Mouse (Mus musculus) E14TG2a.4 (cell line): Measurements from ENCODE around the gene Gpr157.

Experiments used
- H3K27me3 ChIP-seq: 2 replicates; pipeline ENCODE4 v1.6.1; 2014; ENCODE audit warnings: low read length, control low read depth; ENCODE audit not compliant: insufficient read depth
- H3K36me3 ChIP-seq: 2 replicates; pipeline ENCODE4 v1.6.1; 2014; ENCODE audit warnings: low read length, control low read depth; ENCODE audit not compliant: insufficient read depth
- H3K4me1 ChIP-seq: replicated peaks from 2 replicates; pipeline ENCODE4 v1.6.1; 2014; ENCODE audit warnings: low read depth, low read length, control low read depth
- H3K4me3 ChIP-seq: replicated peaks from 2 replicates; pipeline ENCODE4 v1.5.1; 2014; ENCODE audit warnings: mild to moderate bottlenecking, low read length
- H3K9me3 ChIP-seq: 2 replicates; pipeline ENCODE4 v1.6.1; 2014; ENCODE audit warnings: low read length, control low read depth
- CTCF ChIP-seq: conservative IDR thresholded peaks from 2 replicates; pipeline ENCODE4 v1.5.1; 2014; ENCODE audit warnings: low read length
- NANOG ChIP-seq: IDR thresholded peaks from 2 replicates; pipeline ENCODE4 v1.6.1; 2014; ENCODE audit warnings: borderline replicate concordance, low read length, mixed read lengths
- POU5F1 ChIP-seq: IDR thresholded peaks from 2 replicates; pipeline ENCODE4 v1.6.1; 2014; ENCODE audit warnings: low read length, borderline replicate concordance

The Gpr157 gene

DNA sequence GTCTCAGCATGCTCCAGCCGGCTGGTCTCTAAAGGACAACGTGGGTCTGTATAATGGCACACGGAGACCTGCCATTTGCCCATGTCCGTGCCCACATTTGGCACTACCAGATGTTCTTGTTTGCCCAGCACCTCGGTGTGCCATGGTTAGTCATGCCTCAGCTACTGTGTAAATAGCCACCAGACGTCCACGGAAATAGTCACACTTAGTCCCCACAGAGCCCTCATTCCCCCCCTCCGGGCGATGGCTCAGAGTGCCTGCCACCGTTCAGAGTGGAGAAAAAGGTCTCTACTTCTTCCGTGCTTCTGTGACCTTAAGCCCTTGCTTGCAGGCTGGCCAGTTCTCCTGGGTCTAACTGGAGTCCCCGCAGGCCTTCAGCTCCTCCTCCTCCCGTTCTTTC is 51.9 kb downstream of the Gpr157 start:
- Histone ChIP-seq H3K4me1 (peaks cover 63% of the 10 kb centered on the region), H3K4me3 (0 out of 2 replicates have a peak overlapping the region, but pooled peaks have one; percentile 13), H3K36me3 (no peaks in the 10 kb centered on the region), H3K27me3 (peaks cover 18% of the 10 kb centered on the region), H3K9me3 (no peaks in the 10 kb centered on the region)
- TF ChIP-seq POU5F1 (no peak), NANOG (no peak), CTCF (no peak)

DNA sequence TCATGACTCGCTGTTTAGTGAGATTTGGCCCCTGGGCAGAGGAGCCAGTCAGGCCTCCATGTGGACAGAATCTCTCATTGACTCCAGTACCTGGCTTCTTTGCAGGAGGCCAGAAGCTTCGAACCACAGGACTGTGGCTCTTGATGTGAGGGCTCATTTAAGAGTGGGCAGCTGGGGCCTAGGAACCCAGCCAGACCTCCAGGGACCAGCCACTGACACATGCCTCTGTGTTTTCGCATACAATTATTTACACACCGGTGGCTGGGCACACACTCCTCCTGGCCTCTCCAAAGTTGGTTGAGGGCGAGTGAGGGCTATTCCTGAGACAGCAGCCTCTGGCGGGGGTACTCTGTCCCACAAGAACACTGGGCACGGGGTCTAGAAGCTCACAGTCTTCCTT is 53.2 kb downstream of the Gpr157 start:
- Histone ChIP-seq H3K36me3 (no peaks in the 10 kb centered on the region), H3K27me3 (peaks cover 18% of the 10 kb centered on the region), H3K9me3 (no peaks in the 10 kb centered on the region), H3K4me3 (no peak overlapping the region), H3K4me1 (peaks cover 66% of the 10 kb centered on the region)
- TF ChIP-seq NANOG (no peak), POU5F1 (no peak), CTCF (no peak)

DNA sequence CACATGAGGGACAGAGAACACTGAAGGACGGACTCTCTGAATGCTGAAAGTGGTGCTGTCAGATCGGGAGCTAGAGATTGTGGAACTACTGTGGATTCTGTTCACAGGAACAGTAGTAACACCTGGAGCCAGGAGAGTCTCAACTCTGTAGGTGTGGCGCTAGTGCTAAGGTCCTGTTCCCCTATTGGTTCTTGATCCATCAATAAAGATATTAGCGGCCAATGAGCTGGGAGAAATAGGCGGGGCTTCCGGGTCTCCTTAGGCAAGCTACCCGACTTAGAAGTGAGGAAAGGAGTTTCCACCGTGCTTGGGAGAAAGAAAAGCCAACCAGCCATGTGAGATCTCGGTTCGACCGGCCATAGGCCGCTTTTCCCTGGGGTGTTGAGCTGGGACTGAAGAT is 57.1 kb downstream of the Gpr157 start:
- TF ChIP-seq CTCF: no peak
- H3K27me3 ChIP-seq: peaks cover 10% of the 10 kb centered on the region
- peaks cover 59% of the 10 kb centered on the region for H3K4me1 ChIP-seq
- no peaks in the 10 kb centered on the region for H3K36me3 ChIP-seq
- peak overlapping the region; percentile 72 for H3K4me3 ChIP-seq
- peaks cover 10% of the 10 kb centered on the region; the same call in 1 of the 2 replicates for H3K9me3 ChIP-seq

DNA sequence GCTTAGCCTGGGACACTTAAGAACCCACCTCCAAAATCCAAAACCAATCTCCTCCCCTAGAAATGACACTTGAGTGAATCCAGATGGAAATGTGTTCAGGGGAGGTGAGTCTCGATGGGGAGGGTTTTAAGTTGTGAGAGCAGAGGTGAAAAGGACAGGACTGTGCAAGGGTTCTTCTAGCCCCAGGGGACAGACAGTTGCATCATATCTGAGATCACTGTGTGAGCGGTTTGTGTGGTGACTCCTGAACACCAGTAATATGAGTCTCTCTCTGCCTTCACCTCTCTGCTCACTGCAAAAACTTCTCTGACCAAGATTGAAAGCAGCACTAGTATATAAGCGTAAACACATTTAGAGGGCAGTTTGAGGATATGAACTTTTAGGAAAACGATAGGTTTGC is 59.1 kb downstream of the Gpr157 start:
- Histone ChIP-seq H3K36me3 (no peaks in the 10 kb centered on the region), H3K27me3 (no peaks in the 10 kb centered on the region), H3K4me3 (peak overlapping the region; percentile 63; the same call in 1 of the 2 replicates), H3K9me3 (peaks cover 10% of the 10 kb centered on the region; the same call in 1 of the 2 replicates), H3K4me1 (peaks cover 53% of the 10 kb centered on the region)
- TF ChIP-seq NANOG: no peak
- no peak for TF ChIP-seq CTCF
- TF ChIP-seq POU5F1: no peak

DNA sequence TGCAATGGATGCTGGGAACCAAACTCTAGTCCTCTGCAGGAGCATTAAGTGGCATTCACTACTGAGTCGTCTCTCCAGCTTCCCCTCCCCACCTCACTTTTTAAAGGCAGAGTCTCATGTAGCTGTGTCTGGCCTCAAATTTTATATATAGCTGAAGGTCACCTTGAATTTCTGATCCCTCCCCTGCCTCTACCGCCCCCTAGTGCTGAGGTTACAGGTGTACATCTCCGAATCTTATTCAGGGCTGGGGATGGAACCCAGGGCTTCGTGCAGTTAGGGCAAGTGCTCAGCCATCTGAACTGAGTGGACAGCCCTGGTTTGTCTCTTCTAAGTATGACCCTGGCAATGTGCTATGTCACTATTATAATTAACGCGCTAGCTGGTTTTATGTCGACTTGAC is 63.9 kb downstream of the Gpr157 start:
- no peaks in the 10 kb centered on the region for H3K27me3 ChIP-seq
- TF ChIP-seq NANOG (no peak), POU5F1 (no peak), CTCF (peak; percentile 64)
- peaks cover 10% of the 10 kb centered on the region; the same call in 1 of the 2 replicates for H3K9me3 ChIP-seq
- H3K4me1 ChIP-seq: peaks cover 46% of the 10 kb centered on the region
- no peak overlapping the region for H3K4me3 ChIP-seq
- no peaks in the 10 kb centered on the region for H3K36me3 ChIP-seq

DNA sequence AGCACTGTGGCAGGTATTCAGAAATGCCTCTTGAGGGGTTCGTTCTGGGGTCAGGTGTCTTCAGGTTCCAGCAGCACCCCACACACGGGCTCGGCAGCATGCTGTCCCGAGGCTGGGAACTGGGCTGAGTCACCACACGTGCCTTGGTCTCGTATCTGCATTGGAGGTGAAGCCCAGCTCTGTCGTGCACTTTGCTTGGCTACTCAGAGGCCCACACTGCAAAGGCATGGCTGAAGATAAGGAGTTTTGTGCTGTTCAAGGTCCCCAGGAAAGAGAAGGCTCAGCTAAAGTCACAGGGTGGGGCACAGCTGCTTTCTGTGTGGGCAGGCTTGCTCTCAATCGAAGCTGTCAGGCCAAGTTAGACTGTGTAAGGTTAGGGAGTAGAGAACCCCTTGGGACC is 65.3 kb downstream of the Gpr157 start:
- H3K27me3 ChIP-seq: peaks cover 3% of the 10 kb centered on the region; the same call in 1 of the 2 replicates
- no peak overlapping the region for H3K4me3 ChIP-seq
- peaks cover 10% of the 10 kb centered on the region; the same call in 1 of the 2 replicates for H3K9me3 ChIP-seq
- no peaks in the 10 kb centered on the region for H3K36me3 ChIP-seq
- peaks cover 41% of the 10 kb centered on the region for H3K4me1 ChIP-seq
- TF ChIP-seq NANOG: no peak
- no peak for TF ChIP-seq POU5F1
- no peak for TF ChIP-seq CTCF

DNA sequence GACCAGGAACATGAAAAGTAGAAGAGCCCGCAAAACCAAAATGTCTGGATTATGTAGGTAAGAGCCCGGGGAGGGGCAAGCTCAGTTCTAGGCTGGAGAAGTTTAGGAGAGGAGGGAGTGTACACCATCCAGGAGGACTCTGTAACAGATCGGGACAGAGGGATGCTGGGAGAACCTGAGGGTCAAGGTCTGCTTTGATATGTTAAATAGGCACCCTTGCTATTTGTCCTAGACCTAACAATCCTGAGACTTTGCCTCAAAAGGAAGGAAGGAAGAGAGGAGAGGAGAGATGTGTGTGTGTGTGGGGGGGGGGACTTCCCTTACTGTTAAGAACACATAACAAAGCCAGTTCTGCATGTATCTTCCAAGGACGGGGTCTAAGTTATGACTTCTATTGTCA is 68.1 kb downstream of the Gpr157 start:
- H3K4me3 ChIP-seq: no peak overlapping the region
- no peaks in the 10 kb centered on the region for H3K36me3 ChIP-seq
- TF ChIP-seq POU5F1 (no peak), CTCF (no peak)
- no peaks in the 10 kb centered on the region for H3K9me3 ChIP-seq
- peaks cover 38% of the 10 kb centered on the region for H3K4me1 ChIP-seq
- peaks cover 3% of the 10 kb centered on the region; the same call in 1 of the 2 replicates for H3K27me3 ChIP-seq
